Mouse (Mus musculus) Patski (cell line): ENCODE data around the gene Supt3. TPM values are rescaled to one million over a fixed set of nuclear protein-coding genes. Genes with fewer than 3 reads are reported as not detected.

Experiments used
- ATAC-seq: fragments of 100-300 bp; one replicate; pipeline ENCODE4 v1.8.0; 2021
- CTCF ChIA-PET: fragments of 350-600 bp; sonication (Branson Sonifier 250); formaldehyde crosslinking; loops from one replicate; lab custom pipeline; 2022; ENCODE audit warnings: inconsistent platforms; lab: Charles Lee
- POLR2A ChIA-PET: fragments of 350-600 bp; sonication (Branson Sonifier 250); formaldehyde crosslinking; loops from one replicate; lab custom pipeline; 2022; ENCODE audit warnings: antibody characterized with exemption, inconsistent platforms; lab: Charles Lee
- DNase-seq: peaks from one replicate; pipeline ENCODE4 v3.0.0-alpha.2; 2011; ENCODE audit warnings: low read depth, low spot score
- H3K27me3 ChIP-seq: fragments of 371-371 bp; one replicate; pipeline ENCODE4 v1.5.1; 2021
- CTCF ChIP-seq: fragments of 100-300 bp; IDR thresholded peaks from one replicate; pipeline ENCODE4 v1.5.1; 2021
- in situ Hi-C: fragments of 300-500 bp; cut with MboI; formaldehyde crosslinking; loops from 3 replicates; pipeline ENCODE4 v1.11.1; 2018; ENCODE audit warnings: low pct_unique_long_range_greater_than_20kb, mixed read lengths
- polyA plus RNA-seq: library from polyadenylated mRNA; unstranded; gene quantifications from one replicate; pipeline ENCODE4 v1.2.3, GENCODE M21; 2021

The Supt3 gene
- polyA plus RNA-seq, 1 experiment from 2014 or later, result 28.5 TPM

DNA sequence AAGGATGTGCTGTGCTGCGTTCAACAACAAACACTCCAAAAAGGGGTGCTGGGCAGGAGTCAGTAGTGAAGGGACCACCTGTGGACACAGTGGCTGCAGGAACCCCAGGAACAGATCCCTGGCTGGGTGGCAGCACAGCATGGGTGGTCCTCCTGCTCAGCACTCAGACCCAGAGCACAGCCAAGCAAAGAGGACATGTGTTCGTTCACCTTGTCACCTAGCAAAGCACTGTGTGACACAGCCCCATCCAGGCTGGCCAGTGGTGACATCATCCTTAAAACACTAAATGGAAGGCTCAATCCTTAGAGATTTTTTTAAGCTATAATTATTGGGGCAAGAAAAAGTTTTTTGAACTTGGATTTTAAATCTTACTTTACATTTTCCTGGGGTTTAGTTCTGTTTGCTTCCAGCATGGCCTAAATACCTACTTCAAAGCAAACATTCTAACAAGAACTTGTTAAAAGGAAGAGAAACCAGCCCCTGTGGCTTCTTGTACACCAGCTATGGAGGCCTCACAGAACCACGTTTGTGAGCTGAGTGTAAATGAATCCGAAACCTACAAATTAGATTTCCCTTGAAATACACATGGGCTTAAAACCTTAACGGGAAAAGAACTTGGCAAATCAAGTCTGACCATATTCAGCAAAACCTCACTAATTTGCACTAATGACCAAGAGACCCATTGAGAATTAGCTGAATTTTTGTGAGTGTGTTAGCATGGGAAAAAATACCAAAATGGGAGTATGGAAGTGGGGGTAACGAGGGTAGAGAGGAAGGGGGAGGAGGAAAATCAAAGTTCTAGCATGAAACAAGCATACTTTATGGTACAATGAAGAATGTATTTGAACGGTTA lies 295.8 kb downstream of the Supt3 start:
- POLR2A ChIA-PET, result interaction anchor here (1.4 kb wide), 1 partner anchor 11 kb away, joined by 4 read pairs; no protein-coding TSS in a partner anchor
- in situ Hi-C loops, result no loop called here
- ATAC-seq (no peak), DNase-seq (no peak)
- no peak for TF ChIP-seq CTCF
- CTCF ChIA-PET, result interaction anchor here (0.8 to 1.8 kb wide), 2 partner anchors 11 to 23 kb away, joined by 3 to 7 read pairs; no protein-coding TSS in a partner anchor
- no peaks in the 10 kb centered on the region for H3K27me3 ChIP-seq

DNA sequence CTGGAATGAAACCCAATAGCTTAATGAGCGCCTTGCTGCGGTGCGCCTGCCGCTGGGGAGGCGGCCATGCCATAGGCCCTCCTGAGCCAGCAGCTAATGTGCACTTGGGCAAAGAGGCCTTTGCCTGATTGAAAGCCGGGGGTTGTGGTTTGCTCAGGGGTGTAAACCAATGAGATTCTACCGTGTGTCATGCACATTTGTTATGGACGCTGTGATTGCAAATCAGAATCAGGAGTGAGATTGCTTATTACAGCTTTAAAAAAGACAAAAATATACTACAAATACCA lies 296.3 kb downstream of the Supt3 start:
- no peak for TF ChIP-seq CTCF
- ATAC-seq (no peak), DNase-seq (no peak)
- POLR2A ChIA-PET, result no interaction called here
- in situ Hi-C loops, result no loop called here
- H3K27me3 ChIP-seq, result no peaks in the 10 kb centered on the region
- CTCF ChIA-PET, result interaction anchor here (0.8 to 1.8 kb wide), 2 partner anchors 11 to 24 kb away, joined by 3 to 7 read pairs; no protein-coding TSS in a partner anchor

DNA sequence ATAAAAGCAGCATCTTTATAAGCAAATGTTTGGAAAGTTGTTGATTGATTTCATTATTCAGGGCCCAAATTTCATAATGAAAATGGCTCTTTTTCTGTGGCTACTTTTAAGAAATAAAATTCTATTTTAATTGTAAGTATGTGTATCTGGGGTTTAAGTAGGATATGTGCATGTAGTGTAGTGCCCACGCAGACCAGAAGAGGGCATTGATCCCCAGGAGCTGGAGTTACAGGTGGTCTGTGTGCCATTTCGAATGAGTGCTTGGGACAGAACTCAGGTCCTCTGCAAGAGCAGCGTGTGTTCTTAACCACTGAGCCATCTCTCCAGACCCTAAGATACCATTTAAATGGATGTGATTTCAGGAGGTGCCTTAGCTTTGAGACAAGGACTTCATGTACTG lies 296.8 kb downstream of the Supt3 start:
- ChIA-PET CTCF (interaction anchor here (0.8 to 1.8 kb wide), 2 partner anchors 10 to 24 kb away, joined by 3 to 7 read pairs; no protein-coding TSS in a partner anchor), POLR2A (interaction anchor here (0.6 kb wide), 2 partner anchors 25 to 1254 kb away, joined by 3 to 9 read pairs; no protein-coding TSS in a partner anchor)
- DNase-seq (no peak), ATAC-seq (no peak)
- H3K27me3 ChIP-seq, result no peaks in the 10 kb centered on the region
- no peak for TF ChIP-seq CTCF
- in situ Hi-C loops, result no loop called here

DNA sequence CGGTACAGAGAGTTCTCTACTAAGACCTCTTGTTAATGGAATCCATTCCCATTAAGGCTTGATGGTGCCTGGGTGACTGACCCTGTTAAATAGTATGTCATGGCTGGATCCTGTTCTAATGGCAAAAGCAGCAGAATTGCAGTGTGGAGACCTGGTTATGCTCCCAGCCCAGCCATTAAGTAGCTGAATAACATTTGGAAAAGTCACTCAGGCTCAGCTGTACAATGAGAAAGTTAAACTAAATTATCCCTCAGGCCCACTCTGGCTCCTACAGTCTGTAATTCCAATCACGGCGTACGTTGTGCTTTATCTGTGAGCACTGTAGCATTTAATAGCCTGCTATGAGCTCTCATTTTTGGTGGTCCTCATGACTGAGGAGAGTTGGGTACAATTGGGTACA lies 300.0 kb downstream of the Supt3 start:
- no peak for DNase-seq
- no peaks in the 10 kb centered on the region for H3K27me3 ChIP-seq
- ChIA-PET CTCF (interaction anchor here (1.0 kb wide), 1 partner anchor 9 kb away, joined by 3 read pairs; no protein-coding TSS in a partner anchor), POLR2A (no interaction called here)
- ATAC-seq, result no peak
- in situ Hi-C loops, result no loop called here
- TF ChIP-seq CTCF, result no peak

DNA sequence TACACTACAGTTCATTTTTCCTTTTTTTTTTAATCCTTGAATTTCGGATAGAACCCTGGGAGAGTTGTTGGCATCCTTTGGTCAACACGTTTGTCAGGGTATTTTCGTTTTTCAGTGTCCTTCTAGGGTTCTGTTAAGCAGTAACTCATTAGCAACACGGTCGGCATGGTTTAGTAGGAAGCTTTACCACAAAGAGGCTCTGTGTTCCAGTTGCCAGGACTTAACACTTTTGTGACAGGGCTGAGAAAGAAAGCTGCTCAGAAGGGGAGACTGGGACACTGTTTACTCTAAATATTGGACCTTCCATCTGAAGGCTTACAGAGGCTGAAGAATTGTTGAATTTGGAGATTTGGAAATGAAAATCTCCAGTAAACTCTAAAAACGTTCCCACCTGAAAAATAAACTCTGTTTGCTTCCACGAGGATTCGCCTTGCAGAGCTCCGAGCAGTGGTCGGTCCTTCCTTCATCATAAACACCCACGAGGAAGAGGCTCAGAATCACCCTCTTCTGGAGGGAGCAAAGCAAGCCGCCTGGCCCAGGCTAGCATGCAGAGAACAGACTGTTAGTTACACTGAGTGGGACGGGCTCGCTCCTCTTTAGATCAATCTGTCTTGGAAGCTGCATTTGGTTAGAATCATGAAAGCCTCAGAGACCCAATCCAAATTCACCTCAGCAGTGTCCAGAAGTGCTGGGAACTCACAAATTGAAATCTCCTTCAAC lies 301.1 kb downstream of the Supt3 start:
- CTCF ChIA-PET, result interaction anchor here (1.3 kb wide), 1 partner anchor 9 kb away, joined by 3 read pairs; no protein-coding TSS in a partner anchor
- ATAC-seq, result no peak
- no peaks in the 10 kb centered on the region for H3K27me3 ChIP-seq
- in situ Hi-C loops, result no loop called here
- TF ChIP-seq CTCF, result no peak
- no peak for DNase-seq
- POLR2A ChIA-PET, result no interaction called here

DNA sequence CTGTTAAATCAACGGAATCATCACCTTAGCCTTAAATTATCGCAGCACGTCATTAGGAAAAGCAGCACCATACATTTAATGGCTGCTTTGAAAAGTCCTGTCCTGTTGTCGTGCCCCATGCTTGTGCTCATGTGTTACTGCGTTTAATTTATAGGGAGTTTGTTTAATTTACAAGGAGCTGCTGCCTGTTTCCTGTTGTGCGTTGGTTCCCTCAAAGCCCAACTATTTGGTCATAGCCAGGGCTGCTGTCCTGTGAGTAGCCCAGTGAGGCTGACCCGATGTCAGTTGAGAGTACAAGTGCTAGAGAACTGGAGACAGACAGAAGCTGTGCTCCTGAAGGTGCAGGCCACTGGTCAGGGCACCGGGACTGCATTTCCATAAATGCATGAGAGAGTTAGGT lies 304.6 kb downstream of the Supt3 start:
- no peak for TF ChIP-seq CTCF
- H3K27me3 ChIP-seq, result no peaks in the 10 kb centered on the region
- DNase-seq (no peak), ATAC-seq (no peak)
- in situ Hi-C loops, result no loop called here
- POLR2A ChIA-PET, result no interaction called here
- CTCF ChIA-PET, result interaction anchor here (0.7 kb wide), 1 partner anchor 10 kb away, joined by 3 read pairs; no protein-coding TSS in a partner anchor

DNA sequence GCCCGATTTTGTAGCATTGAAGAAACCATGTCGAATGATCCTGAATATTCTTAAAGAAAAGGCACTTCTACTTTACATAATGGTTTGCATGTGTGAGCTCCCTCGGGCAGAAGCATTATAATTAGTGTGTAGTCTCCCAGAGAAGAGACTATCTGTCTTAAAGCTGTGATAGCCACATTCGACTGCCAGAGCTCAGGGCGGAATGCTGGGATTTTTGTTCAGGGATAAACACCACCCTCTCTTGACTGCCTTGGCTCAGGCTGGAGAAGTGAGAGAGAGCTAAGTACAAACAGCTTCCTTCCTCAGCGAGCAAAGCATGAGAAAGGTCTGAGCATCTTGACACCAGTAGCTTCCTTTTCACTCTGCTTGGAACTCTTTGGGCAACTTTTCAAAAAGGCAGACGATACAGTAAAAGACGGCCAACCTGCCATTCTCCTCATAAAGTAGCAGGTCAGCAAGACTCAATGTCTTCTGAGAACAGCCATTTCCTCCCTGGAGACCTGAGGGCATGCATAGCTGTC lies 305.1 kb downstream of the Supt3 start:
- no peak for TF ChIP-seq CTCF
- H3K27me3 ChIP-seq, result no peaks in the 10 kb centered on the region
- in situ Hi-C loops, result no loop called here
- DNase-seq, result no peak
- CTCF ChIA-PET, result interaction anchor here (0.7 kb wide), 1 partner anchor 9 kb away, joined by 3 read pairs; no protein-coding TSS in a partner anchor
- POLR2A ChIA-PET, result no interaction called here
- no peak for ATAC-seq

DNA sequence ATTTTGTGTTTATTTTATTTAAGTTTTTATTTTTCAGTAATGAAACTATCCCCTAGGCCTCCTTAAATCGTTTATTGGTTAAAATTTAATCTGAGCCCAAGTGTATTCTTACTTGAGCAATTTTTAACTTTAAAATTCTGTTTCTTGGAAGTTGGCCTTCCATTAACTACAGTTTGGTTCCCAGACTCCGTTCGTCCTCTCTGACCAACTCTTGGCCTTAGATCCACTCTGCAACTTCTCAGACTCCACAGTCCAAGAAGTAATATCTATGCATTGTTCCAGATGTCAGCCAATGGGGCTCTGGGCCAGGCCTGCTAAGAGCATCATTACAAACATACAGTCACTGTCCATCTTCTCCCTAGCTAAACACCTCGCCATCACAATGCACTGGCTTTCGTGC lies 309.4 kb downstream of the Supt3 start:
- no peak for ATAC-seq
- TF ChIP-seq CTCF, result no peak
- ChIA-PET POLR2A (interaction anchor here (1.2 kb wide), 1 partner anchor 25 kb away, joined by 5 read pairs; no protein-coding TSS in a partner anchor), CTCF (interaction anchor here (1.3 to 1.4 kb wide), 2 partner anchors 9 to 20 kb away, joined by 3 read pairs; no protein-coding TSS in a partner anchor)
- in situ Hi-C loops, result no loop called here
- H3K27me3 ChIP-seq, result no peaks in the 10 kb centered on the region
- no peak for DNase-seq

DNA sequence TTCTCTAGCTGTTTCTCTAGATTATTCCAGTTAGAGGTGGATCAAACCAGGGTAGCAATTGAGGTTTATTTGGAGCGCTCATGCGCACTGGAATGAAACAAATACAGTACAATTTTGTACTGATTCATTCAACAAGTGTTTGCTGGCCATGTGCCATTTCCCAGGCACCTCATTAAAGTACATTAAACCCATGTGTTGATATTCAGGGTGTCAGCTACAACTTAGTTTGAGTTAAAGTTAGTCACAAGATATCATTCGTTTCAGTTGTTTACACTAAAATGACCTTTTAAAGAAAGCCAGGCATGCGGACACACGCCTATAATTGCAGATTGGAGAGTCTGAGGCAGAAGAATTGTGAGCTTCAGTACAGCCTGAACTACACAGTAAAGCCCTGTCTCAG lies 310.1 kb downstream of the Supt3 start:
- in situ Hi-C loops, result no loop called here
- no peak for TF ChIP-seq CTCF
- ChIA-PET POLR2A (no interaction called here), CTCF (interaction anchor here (1.1 to 1.3 kb wide), 2 partner anchors 9 to 21 kb away, joined by 3 read pairs; no protein-coding TSS in a partner anchor)
- ATAC-seq (peak; percentile 62), DNase-seq (peak; percentile 95)
- H3K27me3 ChIP-seq, result no peaks in the 10 kb centered on the region

DNA sequence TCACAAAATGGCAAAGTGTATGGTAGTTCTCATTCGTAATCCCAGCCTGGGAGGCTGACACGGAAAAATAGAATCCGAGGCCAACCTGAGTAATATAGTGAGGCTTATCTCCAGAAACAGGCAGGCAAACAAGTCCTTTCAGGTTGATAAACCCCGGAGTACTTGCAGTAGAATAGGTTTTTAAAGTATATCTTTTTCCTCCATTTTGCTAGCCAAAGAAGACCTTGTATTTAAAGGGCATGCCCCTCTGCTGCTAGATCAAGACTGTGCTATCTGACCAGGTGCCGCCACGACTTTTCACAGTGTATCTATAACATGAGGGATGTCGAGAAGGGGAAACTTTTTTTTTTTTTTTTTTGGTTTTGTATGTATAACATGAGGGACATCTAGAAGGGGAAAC lies 324.1 kb downstream of the Supt3 start:
- no peaks in the 10 kb centered on the region for H3K27me3 ChIP-seq
- no peak for ATAC-seq
- ChIA-PET POLR2A (no interaction called here), CTCF (interaction anchor here (1.6 to 2.6 kb wide), 3 partner anchors 11 to 44 kb away, joined by 3 to 11 read pairs (median 5); no protein-coding TSS in a partner anchor)
- no peak for TF ChIP-seq CTCF
- no peak for DNase-seq
- in situ Hi-C loops, result no loop called here
